Mouse (Mus musculus): ENCODE measurements around the gene Nipal4. TPM values are rescaled to one million over a fixed set of nuclear protein-coding genes. Genes with fewer than 3 reads are reported as not detected.
"Not testable (repeated sequence)": the region's sequence is repeated elsewhere in the genome, so short reads cannot be mapped to it uniquely, and the experiment has no call there.

The Nipal4 gene
- total and polyA plus RNA-seq, 3 experiments = 0.11 to 0.20 (median 0.18) TPM

DNA sequence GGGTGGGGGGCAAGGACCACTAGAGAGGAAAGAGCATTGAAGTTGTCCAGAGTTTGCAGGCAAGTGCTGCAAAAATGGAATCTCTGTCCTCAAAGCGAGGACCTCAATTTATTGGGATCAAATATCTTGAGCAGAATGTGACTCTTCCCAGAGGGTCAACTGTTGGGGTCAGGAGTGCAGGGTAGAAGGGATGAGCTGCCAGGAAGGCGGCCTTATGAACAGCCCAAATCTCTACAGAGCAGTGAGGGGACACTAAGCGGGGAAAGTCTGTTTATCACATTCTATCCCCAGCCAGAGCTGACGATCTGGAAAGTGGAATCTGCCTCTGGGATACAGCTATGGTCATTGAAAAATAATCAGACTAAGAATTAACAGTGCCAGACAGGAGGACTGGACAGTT lies 27.9 kb upstream of the Nipal4 start:
- Histone ChIP-seq H3K9ac (ENCODE audit: low read depth, low read length) (no peak overlapping the region), H3K4me1 (ENCODE audit: control insufficient read depth, insufficient read depth, low read length) (no peaks in the 10 kb centered on the region), H3K79me2 (replicated peaks; ENCODE audit: control insufficient read depth, insufficient read depth, low read length) (no peaks in the 10 kb centered on the region), H3K4me3 (no peak overlapping the region), H3K36me3 (ENCODE audit: control insufficient read depth, insufficient read depth, low read length) (no peaks in the 10 kb centered on the region), H3K27me3 (ENCODE audit: control insufficient read depth, insufficient read depth, low read length) (no peaks in the 10 kb centered on the region), H3K27ac (no peak overlapping the region)
- no peak for TF ChIP-seq EP300 (IDR thresholded peaks at IDR 0.05; ENCODE audit: insufficient read depth, low read depth, low read length)
- TF ChIP-seq CTCF (IDR thresholded peaks at IDR 0.05) = no peak
- no peak for TF ChIP-seq POLR2A (IDR thresholded peaks at IDR 0.05; ENCODE audit: insufficient read depth, low read depth, low read length)
- 80% methylated on average over 4 of the region's 4 CpGs for WGBS
- intact Hi-C loops (cut with DNase I) = no loop called here
- no peak for DNase-seq

DNA sequence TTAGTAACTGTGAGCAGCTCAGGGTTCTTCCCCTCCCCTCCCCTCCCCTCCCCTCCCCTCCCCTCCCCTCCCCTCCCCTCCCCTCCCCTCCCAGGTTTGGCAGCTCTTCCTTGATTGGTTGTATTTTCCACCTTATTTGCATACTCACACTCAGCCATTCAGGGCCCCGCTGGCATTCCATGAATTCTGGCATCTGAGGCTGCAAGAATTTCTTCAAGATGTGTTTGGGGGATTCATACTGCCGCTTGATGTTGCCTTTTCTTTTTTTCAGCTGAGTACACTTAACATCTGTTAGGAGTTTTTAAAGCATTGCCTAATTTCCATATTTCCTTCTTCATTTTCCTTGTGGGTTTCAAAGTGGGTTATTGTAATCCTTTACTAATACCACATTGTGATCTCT lies 22.0 kb upstream of the Nipal4 start:
- Histone ChIP-seq H3K4me3 (no peak overlapping the region), H3K27ac (no peak overlapping the region), H3K79me2 (replicated peaks; ENCODE audit: control insufficient read depth, insufficient read depth, low read length) (no peaks in the 10 kb centered on the region), H3K27me3 (ENCODE audit: control insufficient read depth, insufficient read depth, low read length) (no peaks in the 10 kb centered on the region), H3K9ac (ENCODE audit: low read depth, low read length) (no peak overlapping the region), H3K36me3 (ENCODE audit: control insufficient read depth, insufficient read depth, low read length) (no peaks in the 10 kb centered on the region), H3K4me1 (ENCODE audit: control insufficient read depth, insufficient read depth, low read length) (no peaks in the 10 kb centered on the region)
- TF ChIP-seq CTCF (IDR thresholded peaks at IDR 0.05) (no peak), EP300 (IDR thresholded peaks at IDR 0.05; ENCODE audit: insufficient read depth, low read depth, low read length) (no peak), POLR2A (IDR thresholded peaks at IDR 0.05; ENCODE audit: insufficient read depth, low read depth, low read length) (no peak)
- WGBS = 63% methylated on average over 2 of the region's 2 CpGs
- no peak for DNase-seq
- intact Hi-C loops (cut with DNase I) = no loop called here

DNA sequence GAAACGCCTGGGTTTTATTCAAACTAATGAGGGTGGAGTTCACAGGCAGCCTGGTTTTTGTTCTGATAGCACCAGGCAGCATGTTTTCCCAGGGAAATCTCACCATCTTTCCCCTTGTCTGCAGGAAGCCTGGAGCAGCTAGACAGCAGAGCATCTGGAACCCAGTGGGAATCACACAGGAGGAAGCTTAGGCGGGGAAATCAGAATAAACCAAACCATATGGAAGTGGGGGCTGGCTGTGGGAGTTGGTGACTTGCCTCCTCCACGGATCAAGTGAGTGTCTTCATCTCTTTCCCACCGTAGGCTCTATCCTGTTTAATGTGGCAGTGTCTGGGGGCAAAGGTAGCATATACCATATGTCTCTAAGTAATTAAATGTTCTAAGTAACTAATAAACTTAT lies 19.2 kb upstream of the Nipal4 start:
- Histone ChIP-seq H3K4me1 (ENCODE audit: control insufficient read depth, insufficient read depth, low read length) (no peaks in the 10 kb centered on the region), H3K79me2 (replicated peaks; ENCODE audit: control insufficient read depth, insufficient read depth, low read length) (no peaks in the 10 kb centered on the region), H3K27ac (no peak overlapping the region), H3K9ac (ENCODE audit: low read depth, low read length) (no peak overlapping the region), H3K27me3 (ENCODE audit: control insufficient read depth, insufficient read depth, low read length) (no peaks in the 10 kb centered on the region), H3K36me3 (ENCODE audit: control insufficient read depth, insufficient read depth, low read length) (no peaks in the 10 kb centered on the region), H3K4me3 (no peak overlapping the region)
- intact Hi-C loops (cut with DNase I) = no loop called here
- TF ChIP-seq POLR2A (IDR thresholded peaks at IDR 0.05; ENCODE audit: insufficient read depth, low read depth, low read length) (no peak), EP300 (IDR thresholded peaks at IDR 0.05; ENCODE audit: insufficient read depth, low read depth, low read length) (no peak), CTCF (IDR thresholded peaks at IDR 0.05) (no peak)
- 21% methylated on average over 4 of the region's 4 CpGs for WGBS
- DNase-seq = no peak

DNA sequence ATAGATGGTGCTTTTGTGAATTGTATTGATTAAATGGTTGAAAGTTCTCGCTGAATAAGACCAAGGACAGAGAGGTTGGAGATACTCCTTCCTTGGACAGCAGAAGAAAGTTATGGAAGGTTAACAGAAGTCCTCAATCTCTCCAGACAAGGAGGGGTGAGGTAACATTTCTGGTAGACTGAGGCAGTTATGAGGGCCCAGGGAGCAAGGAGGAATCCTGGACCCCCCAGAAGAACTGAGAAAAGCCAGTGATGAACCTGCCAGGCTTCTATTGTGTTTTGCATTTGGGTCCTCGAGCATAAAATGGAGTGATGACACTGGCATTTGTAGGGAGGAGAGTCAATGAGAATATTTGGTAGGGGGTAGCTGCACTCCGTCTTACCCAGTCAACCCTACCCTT lies 18.6 kb upstream of the Nipal4 start:
- no peaks in the 10 kb centered on the region for H3K79me2 ChIP-seq (replicated peaks; ENCODE audit: control insufficient read depth, insufficient read depth, low read length)
- WGBS = 69% methylated on average over 3 of the region's 3 CpGs
- no peaks in the 10 kb centered on the region for H3K27me3 ChIP-seq (ENCODE audit: control insufficient read depth, insufficient read depth, low read length)
- H3K4me1 ChIP-seq (ENCODE audit: control insufficient read depth, insufficient read depth, low read length) = no peaks in the 10 kb centered on the region
- H3K4me3 ChIP-seq = no peak overlapping the region
- H3K27ac ChIP-seq = no peak overlapping the region
- TF ChIP-seq CTCF (IDR thresholded peaks at IDR 0.05) (no peak), POLR2A (IDR thresholded peaks at IDR 0.05; ENCODE audit: insufficient read depth, low read depth, low read length) (no peak), EP300 (IDR thresholded peaks at IDR 0.05; ENCODE audit: insufficient read depth, low read depth, low read length) (no peak)
- no peak overlapping the region for H3K9ac ChIP-seq (ENCODE audit: low read depth, low read length)
- no peak for DNase-seq
- intact Hi-C loops (cut with DNase I) = no loop called here
- H3K36me3 ChIP-seq (ENCODE audit: control insufficient read depth, insufficient read depth, low read length) = no peaks in the 10 kb centered on the region

DNA sequence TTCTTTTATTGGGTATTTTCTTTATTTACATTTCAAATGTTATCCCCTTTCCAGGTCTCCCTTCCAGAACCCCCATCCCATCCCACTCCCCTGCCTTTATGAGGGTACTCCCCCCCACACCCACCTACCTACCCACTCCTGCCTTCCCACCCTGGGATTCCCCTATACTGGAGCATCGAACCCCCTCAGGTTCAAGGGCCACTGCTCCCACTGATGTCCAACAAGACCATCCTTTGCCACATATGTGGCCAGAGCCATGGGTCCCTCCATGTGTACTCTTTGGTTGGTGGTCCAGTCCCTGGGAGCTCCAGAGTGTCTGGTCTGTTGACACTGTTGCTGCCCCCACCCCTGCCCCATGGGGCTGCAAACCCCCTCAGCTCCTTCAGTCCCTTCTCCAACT lies 15.7 kb upstream of the Nipal4 start:
- H3K27me3 ChIP-seq (ENCODE audit: control insufficient read depth, insufficient read depth, low read length); H3K79me2 ChIP-seq (replicated peaks; ENCODE audit: control insufficient read depth, insufficient read depth, low read length); H3K9ac ChIP-seq (ENCODE audit: low read depth, low read length); DNase-seq; H3K36me3 ChIP-seq (ENCODE audit: control insufficient read depth, insufficient read depth, low read length); intact Hi-C loops (cut with DNase I); H3K4me1 ChIP-seq (ENCODE audit: control insufficient read depth, insufficient read depth, low read length); H3K4me3 ChIP-seq; H3K27ac ChIP-seq: not testable (repeated sequence)
- 89% methylated on average over 1 of the region's 1 CpGs for WGBS

DNA sequence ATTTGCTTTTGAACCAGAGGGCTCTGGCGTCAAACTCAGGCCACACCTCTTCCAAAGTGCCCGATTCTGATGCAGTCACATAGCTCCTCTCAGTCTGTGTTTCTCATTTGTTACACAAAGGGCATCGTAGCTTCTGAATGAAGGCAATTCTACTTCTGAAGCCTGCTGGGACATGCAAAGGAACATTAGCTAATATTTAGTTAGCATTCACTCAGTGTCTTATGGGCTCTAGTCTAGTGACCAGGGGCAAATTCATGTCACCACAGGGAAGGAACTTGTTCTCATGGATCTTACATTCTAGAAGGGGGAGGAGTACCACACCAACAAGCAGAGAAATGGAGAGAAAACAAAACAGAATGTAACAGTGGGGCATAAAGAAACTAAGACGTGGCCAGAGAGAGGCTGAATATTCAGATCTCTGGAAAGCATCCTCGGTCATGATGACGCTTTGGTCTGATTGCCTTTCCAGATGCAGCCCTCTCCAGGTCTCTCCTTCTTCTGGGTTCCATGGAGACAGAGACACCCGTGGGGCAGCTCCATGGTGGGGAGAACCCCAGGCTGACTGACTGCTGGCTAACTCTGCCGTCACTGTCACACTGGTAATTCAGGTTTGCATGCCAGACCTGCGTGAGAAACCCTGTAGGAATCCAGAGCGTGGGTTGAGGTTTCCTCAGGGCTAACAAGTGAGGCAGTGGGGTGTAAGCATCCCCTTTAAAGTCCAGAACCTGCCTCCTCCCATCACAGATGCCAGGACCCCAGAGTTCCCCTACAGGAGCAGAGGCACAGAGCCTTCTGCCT lies 11.1 kb upstream of the Nipal4 start:
- Histone ChIP-seq H3K4me1 (ENCODE audit: control insufficient read depth, insufficient read depth, low read length) (no peaks in the 10 kb centered on the region), H3K36me3 (ENCODE audit: control insufficient read depth, insufficient read depth, low read length) (no peaks in the 10 kb centered on the region), H3K9ac (ENCODE audit: low read depth, low read length) (no peak overlapping the region), H3K79me2 (replicated peaks; ENCODE audit: control insufficient read depth, insufficient read depth, low read length) (no peaks in the 10 kb centered on the region), H3K4me3 (no peak overlapping the region), H3K27ac (no peak overlapping the region), H3K27me3 (ENCODE audit: control insufficient read depth, insufficient read depth, low read length) (no peaks in the 10 kb centered on the region)
- TF ChIP-seq CTCF (IDR thresholded peaks at IDR 0.05) = no peak
- no peak for TF ChIP-seq POLR2A (IDR thresholded peaks at IDR 0.05; ENCODE audit: insufficient read depth, low read depth, low read length)
- TF ChIP-seq EP300 (IDR thresholded peaks at IDR 0.05; ENCODE audit: insufficient read depth, low read depth, low read length) = no peak
- DNase-seq = no peak
- 80% methylated on average over 10 of the region's 10 CpGs for WGBS
- intact Hi-C loops (cut with DNase I) = no loop called here

All from heart, adult 2 months (tissue).